Mouse (Mus musculus): ENCODE results near the gene Crnkl1. TPM values are rescaled to one million over a fixed set of nuclear protein-coding genes. Genes with fewer than 3 reads are reported as not detected.

Crnkl1 gene
- polyA plus RNA-seq (2015; fragmentation: Nextera tagmentation; extraction: Ambion mirVana), result 21.4 and 25.4 TPM in 2 replicates

GRCm38 (mm10) chr2:145934339-145935231, at the start of gene Crnkl1, which contains the start of gene Cfap61:
Crnkl1 (minus strand) TSS chr2:145935014.
Cfap61 (plus strand) TSS chr2:145934784.
- DNase-seq, result peak; percentile 83
- Histone ChIP-seq H3K4me1 (replicated peaks) (peaks cover 16% of the 10 kb centered on the region), H3K9ac (peak within 1 kb of the TSS; percentile 82), H3K36me3 (peaks cover 30% of the 10 kb centered on the region), H3K9me3 (replicated peaks) (no peaks in the 10 kb centered on the region), H3K4me2 (peak within 1 kb of the TSS; percentile 77), H3K27me3 (no peaks in the 10 kb centered on the region), H3K4me3 (replicated peaks) (peak within 1 kb of the TSS; percentile 93), H3K27ac (peak within 1 kb of the TSS; percentile 62)
- peak; percentile 98 for ATAC-seq (ENCODE audit: low read depth)
- under 1% methylated on average over 61 of the region's 61 CpGs for WGBS (ENCODE audit: insufficient replicate concordance)

GRCm38 (mm10) chr2:145982317-145983045, 47.7 kb upstream of the Crnkl1 start:
- no peak overlapping the region for H3K4me2 ChIP-seq
- no peaks in the 10 kb centered on the region for H3K9me3 ChIP-seq (replicated peaks)
- no peaks in the 10 kb centered on the region for H3K4me1 ChIP-seq (replicated peaks)
- H3K27ac ChIP-seq, result no peak overlapping the region
- DNase-seq (no peak), ATAC-seq (ENCODE audit: low read depth) (no peak)
- H3K4me3 ChIP-seq (replicated peaks), result no peak overlapping the region
- H3K36me3 ChIP-seq, result no peaks in the 10 kb centered on the region
- no peaks in the 10 kb centered on the region for H3K27me3 ChIP-seq
- 63% methylated on average over 9 of the region's 9 CpGs for WGBS (ENCODE audit: insufficient replicate concordance)
- H3K9ac ChIP-seq, result no peak overlapping the region

GRCm38 (mm10) chr2:145981699-145982112, 46.9 kb upstream of the Crnkl1 start:
- no peak for ATAC-seq (ENCODE audit: low read depth)

GRCm38 (mm10) chr2:145980881-145981280, 46.1 kb upstream of the Crnkl1 start:
- Histone ChIP-seq H3K36me3 (no peaks in the 10 kb centered on the region), H3K27me3 (no peaks in the 10 kb centered on the region), H3K9me3 (replicated peaks) (no peaks in the 10 kb centered on the region), H3K9ac (no peak overlapping the region), H3K4me3 (replicated peaks) (no peak overlapping the region), H3K4me2 (no peak overlapping the region), H3K4me1 (replicated peaks) (no peaks in the 10 kb centered on the region), H3K27ac (no peak overlapping the region)
- ATAC-seq (ENCODE audit: low read depth) (no peak), DNase-seq (no peak)
- 54% methylated on average over 9 of the region's 9 CpGs for WGBS (ENCODE audit: insufficient replicate concordance)

More at GRCm38 (mm10) chr2:145981699-145982112, 46.9 kb upstream of the Crnkl1 start:
- H3K4me1 ChIP-seq (replicated peaks), result no peaks in the 10 kb centered on the region
- WGBS (ENCODE audit: insufficient replicate concordance), result 64% methylated on average over 6 of the region's 6 CpGs
- H3K4me3 ChIP-seq (replicated peaks), result no peak overlapping the region
- no peaks in the 10 kb centered on the region for H3K36me3 ChIP-seq
- no peak overlapping the region for H3K4me2 ChIP-seq
- no peaks in the 10 kb centered on the region for H3K9me3 ChIP-seq (replicated peaks)
- DNase-seq, result no peak
- H3K27me3 ChIP-seq, result no peaks in the 10 kb centered on the region
- H3K27ac ChIP-seq, result no peak overlapping the region
- H3K9ac ChIP-seq, result no peak overlapping the region

- no peaks in the 10 kb centered on the region for H3K36me3 ChIP-seq
Observed at GRCm38 (mm10) chr2:145979616-145980015, 44.8 kb upstream of the Crnkl1 start.

GRCm38 (mm10) chr2:145972571-145972970, 37.8 kb upstream of the Crnkl1 start:
- no peaks in the 10 kb centered on the region for H3K9me3 ChIP-seq (replicated peaks)
- no peaks in the 10 kb centered on the region for H3K4me1 ChIP-seq (replicated peaks)
- H3K27ac ChIP-seq, result no peak overlapping the region
- DNase-seq (no peak), ATAC-seq (ENCODE audit: low read depth) (no peak)
- H3K4me2 ChIP-seq, result no peak overlapping the region
- WGBS (ENCODE audit: insufficient replicate concordance), result 77% methylated on average over 4 of the region's 4 CpGs
- no peaks in the 10 kb centered on the region for H3K36me3 ChIP-seq
- H3K4me3 ChIP-seq (replicated peaks), result no peak overlapping the region
- H3K27me3 ChIP-seq, result no peaks in the 10 kb centered on the region
- H3K9ac ChIP-seq, result no peak overlapping the region

More at GRCm38 (mm10) chr2:145979616-145980015, 44.8 kb upstream of the Crnkl1 start:
- no peak for DNase-seq
- 71% methylated on average over 4 of the region's 4 CpGs for WGBS (ENCODE audit: insufficient replicate concordance)
- H3K9me3 ChIP-seq (replicated peaks), result no peaks in the 10 kb centered on the region
- no peak overlapping the region for H3K4me3 ChIP-seq (replicated peaks)
- H3K9ac ChIP-seq, result no peak overlapping the region
- no peak for ATAC-seq (ENCODE audit: low read depth)
- no peak overlapping the region for H3K27ac ChIP-seq
- no peaks in the 10 kb centered on the region for H3K4me1 ChIP-seq (replicated peaks)
- H3K27me3 ChIP-seq, result no peaks in the 10 kb centered on the region
- no peak overlapping the region for H3K4me2 ChIP-seq

- Histone ChIP-seq H3K36me3 (no peaks in the 10 kb centered on the region), H3K9ac (no peak overlapping the region), H3K4me3 (replicated peaks) (no peak overlapping the region), H3K27ac (no peak overlapping the region), H3K4me2 (no peak overlapping the region), H3K9me3 (replicated peaks) (no peaks in the 10 kb centered on the region), H3K27me3 (no peaks in the 10 kb centered on the region), H3K4me1 (replicated peaks) (no peaks in the 10 kb centered on the region)
- ATAC-seq (ENCODE audit: low read depth), result no peak
- 79% methylated on average over 20 of the region's 20 CpGs for WGBS (ENCODE audit: insufficient replicate concordance)
- no peak for DNase-seq
Observed at GRCm38 (mm10) chr2:145971237-145972010, 36.6 kb upstream of the Crnkl1 start.

GRCm38 (mm10) chr2:145970751-145971150, 35.9 kb upstream of the Crnkl1 start:
- Histone ChIP-seq H3K27me3 (no peaks in the 10 kb centered on the region), H3K9me3 (replicated peaks) (no peaks in the 10 kb centered on the region), H3K4me3 (replicated peaks) (no peak overlapping the region), H3K36me3 (no peaks in the 10 kb centered on the region), H3K27ac (no peak overlapping the region), H3K4me2 (no peak overlapping the region), H3K9ac (no peak overlapping the region), H3K4me1 (replicated peaks) (no peaks in the 10 kb centered on the region)
- WGBS (ENCODE audit: insufficient replicate concordance), result 71% methylated on average over 12 of the region's 12 CpGs
- no peak for ATAC-seq (ENCODE audit: low read depth)
- no peak for DNase-seq

- DNase-seq, result no peak
- H3K27me3 ChIP-seq, result no peaks in the 10 kb centered on the region
- no peak overlapping the region for H3K9ac ChIP-seq
- ATAC-seq (ENCODE audit: low read depth), result no peak
- H3K36me3 ChIP-seq, result no peaks in the 10 kb centered on the region
- H3K4me3 ChIP-seq (replicated peaks), result no peak overlapping the region
- WGBS (ENCODE audit: insufficient replicate concordance), result 65% methylated on average over 5 of the region's 5 CpGs
- H3K4me1 ChIP-seq (replicated peaks), result no peaks in the 10 kb centered on the region
- no peak overlapping the region for H3K27ac ChIP-seq
- no peaks in the 10 kb centered on the region for H3K9me3 ChIP-seq (replicated peaks)
- no peak overlapping the region for H3K4me2 ChIP-seq
Observed at GRCm38 (mm10) chr2:145961861-145962260, 27.0 kb upstream of the Crnkl1 start.

- no peak for DNase-seq
- ATAC-seq (ENCODE audit: low read depth), result no peak
- H3K4me1 ChIP-seq (replicated peaks), result no peaks in the 10 kb centered on the region
- H3K36me3 ChIP-seq, result no peaks in the 10 kb centered on the region
- no peak overlapping the region for H3K9ac ChIP-seq
- no peak overlapping the region for H3K4me3 ChIP-seq (replicated peaks)
- WGBS (ENCODE audit: insufficient replicate concordance), result 76% methylated on average over 7 of the region's 7 CpGs
- no peaks in the 10 kb centered on the region for H3K27me3 ChIP-seq
- no peak overlapping the region for H3K4me2 ChIP-seq
- H3K9me3 ChIP-seq (replicated peaks), result no peaks in the 10 kb centered on the region
- no peak overlapping the region for H3K27ac ChIP-seq
Observed at GRCm38 (mm10) chr2:145958551-145958950, 23.7 kb upstream of the Crnkl1 start.

- no peaks in the 10 kb centered on the region for H3K9me3 ChIP-seq (replicated peaks)
- no peak overlapping the region for H3K9ac ChIP-seq
- H3K27ac ChIP-seq, result no peak overlapping the region
- no peaks in the 10 kb centered on the region for H3K4me1 ChIP-seq (replicated peaks)
- DNase-seq, result no peak
- H3K36me3 ChIP-seq, result no peaks in the 10 kb centered on the region
- 68% methylated on average over 6 of the region's 6 CpGs for WGBS (ENCODE audit: insufficient replicate concordance)
- H3K4me2 ChIP-seq, result no peak overlapping the region
- no peak for ATAC-seq (ENCODE audit: low read depth)
- H3K4me3 ChIP-seq (replicated peaks), result no peak overlapping the region
- H3K27me3 ChIP-seq, result no peaks in the 10 kb centered on the region
Observed at GRCm38 (mm10) chr2:145958097-145958496, 23.3 kb upstream of the Crnkl1 start.
